Mouse (Mus musculus): ENCODE results near the gene Cnot6. TPM values are rescaled to one million over a fixed set of nuclear protein-coding genes. Genes with fewer than 3 reads are reported as not detected.

The Cnot6 gene
- polyA plus RNA-seq, 1 experiment = 37.6 TPM

GRCm38 (mm10) chr11:49738659-49739406, 26.3 kb upstream of the Cnot6 start:
- TF ChIP-seq CTCF (IDR thresholded peaks at IDR 0.05; ENCODE audit: low read depth, low read length) (no peak), POLR2A (IDR thresholded peaks at IDR 0.05; ENCODE audit: borderline replicate concordance, low read depth, low read length) (no peak)
- peaks cover 2% of the 10 kb centered on the region; the same call in 1 of the 2 replicates for H3K4me1 ChIP-seq (ENCODE audit: control insufficient read depth, insufficient read depth, low read length)
- H3K4me3 ChIP-seq (ENCODE audit: insufficient read depth, low read length) = no peak overlapping the region

GRCm38 (mm10) chr11:49737625-49738024, 25.1 kb upstream of the Cnot6 start:
- TF ChIP-seq POLR2A (IDR thresholded peaks at IDR 0.05; ENCODE audit: borderline replicate concordance, low read depth, low read length) (no peak), CTCF (IDR thresholded peaks at IDR 0.05; ENCODE audit: low read depth, low read length) (no peak)
- Histone ChIP-seq H3K4me3 (ENCODE audit: insufficient read depth, low read length) (no peak overlapping the region), H3K4me1 (ENCODE audit: control insufficient read depth, insufficient read depth, low read length) (peaks cover 2% of the 10 kb centered on the region; the same call in 1 of the 2 replicates)

More at GRCm38 (mm10) chr11:49738659-49739406, 26.3 kb upstream of the Cnot6 start:
- no peak overlapping the region for H3K27ac ChIP-seq (ENCODE audit: insufficient read depth, low read depth, low read length)

GRCm38 (mm10) chr11:49734771-49735170, 22.2 kb upstream of the Cnot6 start:
- H3K4me3 ChIP-seq (ENCODE audit: insufficient read depth, low read length) = no peak overlapping the region
- no peak for TF ChIP-seq POLR2A (IDR thresholded peaks at IDR 0.05; ENCODE audit: borderline replicate concordance, low read depth, low read length)
- no peak for TF ChIP-seq CTCF (IDR thresholded peaks at IDR 0.05; ENCODE audit: low read depth, low read length)
- no peak overlapping the region for H3K27ac ChIP-seq (ENCODE audit: insufficient read depth, low read depth, low read length)

More at GRCm38 (mm10) chr11:49737625-49738024, 25.1 kb upstream of the Cnot6 start:
- no peak overlapping the region for H3K27ac ChIP-seq (ENCODE audit: insufficient read depth, low read depth, low read length)

GRCm38 (mm10) chr11:49730275-49730948, 17.9 kb upstream of the Cnot6 start:
- Histone ChIP-seq H3K4me3 (ENCODE audit: insufficient read depth, low read length) (no peak overlapping the region), H3K27ac (ENCODE audit: insufficient read depth, low read depth, low read length) (no peak overlapping the region), H3K4me1 (ENCODE audit: control insufficient read depth, insufficient read depth, low read length) (no peaks in the 10 kb centered on the region)
- TF ChIP-seq POLR2A (IDR thresholded peaks at IDR 0.05; ENCODE audit: borderline replicate concordance, low read depth, low read length) = no peak
- no peak for TF ChIP-seq CTCF (IDR thresholded peaks at IDR 0.05; ENCODE audit: low read depth, low read length)

More at GRCm38 (mm10) chr11:49734771-49735170, 22.2 kb upstream of the Cnot6 start:
- H3K4me1 ChIP-seq (ENCODE audit: control insufficient read depth, insufficient read depth, low read length) = peaks cover 2% of the 10 kb centered on the region; the same call in 1 of the 2 replicates

- H3K4me3 ChIP-seq (ENCODE audit: insufficient read depth, low read length) = no peak overlapping the region
- no peak for TF ChIP-seq POLR2A (IDR thresholded peaks at IDR 0.05; ENCODE audit: borderline replicate concordance, low read depth, low read length)
- peaks cover 6% of the 10 kb centered on the region; the same call in 1 of the 2 replicates for H3K4me1 ChIP-seq (ENCODE audit: control insufficient read depth, insufficient read depth, low read length)
- H3K27ac ChIP-seq (ENCODE audit: insufficient read depth, low read depth, low read length) = no peak overlapping the region
Observed at GRCm38 (mm10) chr11:49727877-49728276, 15.4 kb upstream of the Cnot6 start.

GRCm38 (mm10) chr11:49726800-49727199, 14.3 kb upstream of the Cnot6 start:
- peaks cover 9% of the 10 kb centered on the region; the same call in 1 of the 2 replicates for H3K4me1 ChIP-seq (ENCODE audit: control insufficient read depth, insufficient read depth, low read length)
- TF ChIP-seq POLR2A (IDR thresholded peaks at IDR 0.05; ENCODE audit: borderline replicate concordance, low read depth, low read length) (no peak), CTCF (IDR thresholded peaks at IDR 0.05; ENCODE audit: low read depth, low read length) (no peak)
- H3K27ac ChIP-seq (ENCODE audit: insufficient read depth, low read depth, low read length) = no peak overlapping the region
- H3K4me3 ChIP-seq (ENCODE audit: insufficient read depth, low read length) = no peak overlapping the region

GRCm38 (mm10) chr11:49724676-49725075, 12.2 kb upstream of the Cnot6 start:
- TF ChIP-seq POLR2A (IDR thresholded peaks at IDR 0.05; ENCODE audit: borderline replicate concordance, low read depth, low read length) = no peak
- TF ChIP-seq CTCF (IDR thresholded peaks at IDR 0.05; ENCODE audit: low read depth, low read length) = no peak
- H3K4me1 ChIP-seq (ENCODE audit: control insufficient read depth, insufficient read depth, low read length) = peaks cover 10% of the 10 kb centered on the region

GRCm38 (mm10) chr11:49723281-49723680, 10.8 kb upstream of the Cnot6 start:
- Histone ChIP-seq H3K4me3 (ENCODE audit: insufficient read depth, low read length) (no peak overlapping the region), H3K27ac (ENCODE audit: insufficient read depth, low read depth, low read length) (no peak overlapping the region)

More at GRCm38 (mm10) chr11:49724676-49725075, 12.2 kb upstream of the Cnot6 start:
- Histone ChIP-seq H3K27ac (ENCODE audit: insufficient read depth, low read depth, low read length) (no peak overlapping the region), H3K4me3 (ENCODE audit: insufficient read depth, low read length) (no peak overlapping the region)

GRCm38 (mm10) chr11:49722692-49723091, 10.2 kb upstream of the Cnot6 start:
- Histone ChIP-seq H3K4me1 (ENCODE audit: control insufficient read depth, insufficient read depth, low read length) (peaks cover 12% of the 10 kb centered on the region), H3K4me3 (ENCODE audit: insufficient read depth, low read length) (no peak overlapping the region), H3K27ac (ENCODE audit: insufficient read depth, low read depth, low read length) (no peak overlapping the region)
- no peak for TF ChIP-seq POLR2A (IDR thresholded peaks at IDR 0.05; ENCODE audit: borderline replicate concordance, low read depth, low read length)
- no peak for TF ChIP-seq CTCF (IDR thresholded peaks at IDR 0.05; ENCODE audit: low read depth, low read length)

More at GRCm38 (mm10) chr11:49723281-49723680, 10.8 kb upstream of the Cnot6 start:
- no peak for TF ChIP-seq POLR2A (IDR thresholded peaks at IDR 0.05; ENCODE audit: borderline replicate concordance, low read depth, low read length)
- no peak for TF ChIP-seq CTCF (IDR thresholded peaks at IDR 0.05; ENCODE audit: low read depth, low read length)
- H3K4me1 ChIP-seq (ENCODE audit: control insufficient read depth, insufficient read depth, low read length) = peaks cover 12% of the 10 kb centered on the region

GRCm38 (mm10) chr11:49721358-49721757, 8.8 kb upstream of the Cnot6 start:
- peaks cover 12% of the 10 kb centered on the region for H3K4me1 ChIP-seq (ENCODE audit: control insufficient read depth, insufficient read depth, low read length)
- H3K27ac ChIP-seq (ENCODE audit: insufficient read depth, low read depth, low read length) = no peak overlapping the region
- TF ChIP-seq CTCF (IDR thresholded peaks at IDR 0.05; ENCODE audit: low read depth, low read length) = no peak
- TF ChIP-seq POLR2A (IDR thresholded peaks at IDR 0.05; ENCODE audit: borderline replicate concordance, low read depth, low read length) = no peak
- H3K4me3 ChIP-seq (ENCODE audit: insufficient read depth, low read length) = no peak overlapping the region
